Mouse (Mus musculus): ENCODE results near the gene Kcnip2. TPM values are rescaled to one million over a fixed set of nuclear protein-coding genes. Genes with fewer than 3 reads are reported as not detected.
A peak's percentile ranks its signal among the peaks of the same experiment; 100 is the strongest.

Kcnip2 gene
- polyA plus RNA-seq, 1 experiment from 2014 or later, result 19.2 TPM

GRCm38 (mm10) chr19:45788337-45788736, 27.5 kb downstream of the Kcnip2 start:
- Histone ChIP-seq H3K36me3 (ENCODE audit: control insufficient read depth, insufficient read depth, low read length) (no peaks in the 10 kb centered on the region), H3K27me3 (replicated peaks; ENCODE audit: control insufficient read depth, insufficient read depth, low read length) (no peaks in the 10 kb centered on the region), H3K4me3 (ENCODE audit: low read length) (no peak overlapping the region), H3K9me3 (ENCODE audit: control insufficient read depth, low read length) (no peaks in the 10 kb centered on the region), H3K4me2 (ENCODE audit: low read length) (no peak overlapping the region), H3K9ac (ENCODE audit: low read depth, low read length) (no peak overlapping the region), H3K27ac (ENCODE audit: low read depth, low read length) (no peak overlapping the region), H3K4me1 (ENCODE audit: control insufficient read depth, insufficient read depth, low read depth, low read length) (no peaks in the 10 kb centered on the region; the same call in 1 of the 2 replicates)
- 86% methylated on average over 4 of the region's 4 CpGs for WGBS
- ATAC-seq, result no peak

GRCm38 (mm10) chr19:45787450-45787849, 28.4 kb downstream of the Kcnip2 start:
- Histone ChIP-seq H3K4me2 (ENCODE audit: low read length) (no peak overlapping the region), H3K4me3 (ENCODE audit: low read length) (no peak overlapping the region), H3K4me1 (ENCODE audit: control insufficient read depth, insufficient read depth, low read depth, low read length) (no peaks in the 10 kb centered on the region; the same call in 1 of the 2 replicates), H3K27me3 (replicated peaks; ENCODE audit: control insufficient read depth, insufficient read depth, low read length) (no peaks in the 10 kb centered on the region), H3K9ac (ENCODE audit: low read depth, low read length) (no peak overlapping the region), H3K9me3 (ENCODE audit: control insufficient read depth, low read length) (no peaks in the 10 kb centered on the region), H3K36me3 (ENCODE audit: control insufficient read depth, insufficient read depth, low read length) (no peaks in the 10 kb centered on the region), H3K27ac (ENCODE audit: low read depth, low read length) (no peak overlapping the region)
- no peak for ATAC-seq
- WGBS, result 69% methylated on average over 3 of the region's 3 CpGs

- H3K9ac ChIP-seq (ENCODE audit: low read depth, low read length), result no peak overlapping the region
These were observed 30.4 kb downstream of the Kcnip2 start for GRCm38 (mm10) chr19:45785470-45785869.

GRCm38 (mm10) chr19:45783933-45784576, 31.8 kb downstream of the Kcnip2 start:
- peaks cover 26% of the 10 kb centered on the region for H3K4me1 ChIP-seq (ENCODE audit: control insufficient read depth, insufficient read depth, low read depth, low read length)
- H3K9ac ChIP-seq (ENCODE audit: low read depth, low read length), result peak overlapping the region; percentile 50
- peak overlapping the region; percentile 68 for H3K4me2 ChIP-seq (ENCODE audit: low read length)
- no peak for ATAC-seq
- H3K4me3 ChIP-seq (ENCODE audit: low read length), result peak overlapping the region; percentile 38
- H3K27ac ChIP-seq (ENCODE audit: low read depth, low read length), result peak overlapping the region; percentile 70
- no peaks in the 10 kb centered on the region for H3K36me3 ChIP-seq (ENCODE audit: control insufficient read depth, insufficient read depth, low read length)
- no peaks in the 10 kb centered on the region for H3K27me3 ChIP-seq (replicated peaks; ENCODE audit: control insufficient read depth, insufficient read depth, low read length)
- no peaks in the 10 kb centered on the region for H3K9me3 ChIP-seq (ENCODE audit: control insufficient read depth, low read length)
- 36% methylated on average over 17 of the region's 17 CpGs for WGBS

More at GRCm38 (mm10) chr19:45785470-45785869, 30.4 kb downstream of the Kcnip2 start:
- Histone ChIP-seq H3K27me3 (replicated peaks; ENCODE audit: control insufficient read depth, insufficient read depth, low read length) (no peaks in the 10 kb centered on the region), H3K27ac (ENCODE audit: low read depth, low read length) (no peak overlapping the region), H3K36me3 (ENCODE audit: control insufficient read depth, insufficient read depth, low read length) (no peaks in the 10 kb centered on the region), H3K4me1 (ENCODE audit: control insufficient read depth, insufficient read depth, low read depth, low read length) (peaks cover 16% of the 10 kb centered on the region), H3K4me2 (ENCODE audit: low read length) (no peak overlapping the region), H3K9me3 (ENCODE audit: control insufficient read depth, low read length) (no peaks in the 10 kb centered on the region), H3K4me3 (ENCODE audit: low read length) (no peak overlapping the region)
- ATAC-seq, result no peak
- 70% methylated on average over 3 of the region's 3 CpGs for WGBS

GRCm38 (mm10) chr19:45783181-45783932, 32.5 kb downstream of the Kcnip2 start, which contains the start of gene Mgea5:
Gene Mgea5, minus strand, starts transcription at chr19:45783837.
- Histone ChIP-seq H3K36me3 (ENCODE audit: control insufficient read depth, insufficient read depth, low read length) (peaks cover under 1% of the 10 kb centered on the region; the same call in 1 of the 2 replicates), H3K27ac (ENCODE audit: low read depth, low read length) (peak within 1 kb of the TSS; percentile 99), H3K4me3 (ENCODE audit: low read length) (peak within 1 kb of the TSS; percentile 99), H3K4me1 (ENCODE audit: control insufficient read depth, insufficient read depth, low read depth, low read length) (peaks cover 26% of the 10 kb centered on the region), H3K27me3 (replicated peaks; ENCODE audit: control insufficient read depth, insufficient read depth, low read length) (no peaks in the 10 kb centered on the region), H3K9ac (ENCODE audit: low read depth, low read length) (peak within 1 kb of the TSS; percentile 98), H3K9me3 (ENCODE audit: control insufficient read depth, low read length) (no peaks in the 10 kb centered on the region), H3K4me2 (ENCODE audit: low read length) (peak within 1 kb of the TSS; percentile 71)
- WGBS, result 0% methylated on average over 62 of the region's 71 CpGs
- peak; percentile 99 for ATAC-seq

- whole genome bisulfite sequencing, result under 1% methylated on average over 35 of the region's 36 CpGs
- Histone ChIP-seq H3K4me1 (ENCODE audit: control insufficient read depth, insufficient read depth, low read depth, low read length) (peaks cover 26% of the 10 kb centered on the region), H3K9me3 (ENCODE audit: control insufficient read depth, low read length) (no peaks in the 10 kb centered on the region), H3K9ac (ENCODE audit: low read depth, low read length) (peak overlapping the region; percentile 98), H3K4me3 (ENCODE audit: low read length) (peak overlapping the region; percentile 99), H3K27me3 (replicated peaks; ENCODE audit: control insufficient read depth, insufficient read depth, low read length) (no peaks in the 10 kb centered on the region), H3K4me2 (ENCODE audit: low read length) (peak overlapping the region; percentile 71), H3K36me3 (ENCODE audit: control insufficient read depth, insufficient read depth, low read length) (peaks cover 5% of the 10 kb centered on the region; the same call in 1 of the 2 replicates), H3K27ac (ENCODE audit: low read depth, low read length) (peak overlapping the region; percentile 99)
- peak; percentile 38 for ATAC-seq
These were observed 33.4 kb downstream of the Kcnip2 start for GRCm38 (mm10) chr19:45782315-45783001.

- Histone ChIP-seq H3K36me3 (ENCODE audit: control insufficient read depth, insufficient read depth, low read length) (peaks cover 7% of the 10 kb centered on the region; the same call in 1 of the 2 replicates), H3K4me1 (ENCODE audit: control insufficient read depth, insufficient read depth, low read depth, low read length) (peaks cover 26% of the 10 kb centered on the region), H3K9me3 (ENCODE audit: control insufficient read depth, low read length) (no peaks in the 10 kb centered on the region), H3K4me2 (ENCODE audit: low read length) (peak overlapping the region; percentile 71), H3K9ac (ENCODE audit: low read depth, low read length) (no peak overlapping the region), H3K27me3 (replicated peaks; ENCODE audit: control insufficient read depth, insufficient read depth, low read length) (no peaks in the 10 kb centered on the region), H3K4me3 (ENCODE audit: low read length) (peak overlapping the region; percentile 99), H3K27ac (ENCODE audit: low read depth, low read length) (no peak overlapping the region)
- WGBS, result 61% methylated on average over 8 of the region's 8 CpGs
- ATAC-seq, result no peak
These were observed 34.2 kb downstream of the Kcnip2 start for GRCm38 (mm10) chr19:45781676-45782075.

GRCm38 (mm10) chr19:45780350-45780915, 35.4 kb downstream of the Kcnip2 start:
- H3K9me3 ChIP-seq (ENCODE audit: control insufficient read depth, low read length), result no peaks in the 10 kb centered on the region
- WGBS, result 88% methylated on average over 13 of the region's 13 CpGs
- peak overlapping the region; percentile 71 for H3K4me2 ChIP-seq (ENCODE audit: low read length)
- peaks cover 26% of the 10 kb centered on the region for H3K4me1 ChIP-seq (ENCODE audit: control insufficient read depth, insufficient read depth, low read depth, low read length)
- H3K27ac ChIP-seq (ENCODE audit: low read depth, low read length), result no peak overlapping the region
- peaks cover 12% of the 10 kb centered on the region; the same call in 1 of the 2 replicates for H3K36me3 ChIP-seq (ENCODE audit: control insufficient read depth, insufficient read depth, low read length)
- H3K4me3 ChIP-seq (ENCODE audit: low read length), result no peak overlapping the region
- H3K27me3 ChIP-seq (replicated peaks; ENCODE audit: control insufficient read depth, insufficient read depth, low read length), result no peaks in the 10 kb centered on the region
- no peak for ATAC-seq
- no peak overlapping the region for H3K9ac ChIP-seq (ENCODE audit: low read depth, low read length)
